Mouse (Mus musculus): Measurements from ENCODE around the gene Prnp.

GRCm38 (mm10) chr2:131941501-131941900, 31.8 kb downstream of the Prnp start:
- TF ChIP-seq GATA1 (IDR thresholded peaks at IDR 0.05; ENCODE audit: borderline replicate concordance, low read length) (no peak), FLI1 (IDR thresholded peaks at IDR 0.05; ENCODE audit: low read length) (no peak)

Data from megakaryocyte, embryonic 14.5 days (primary cell).